Mouse (Mus musculus) midbrain, embryonic 15.5 days (tissue): ENCODE measurements at regions not wholly inside any gene's neighbourhood (a gene's known extent, or its start where the extent isn't known, plus 50 kb on each side); places are given as distances from the start of the nearest gene placed in this dataset. TPM values are rescaled to one million over a fixed set of nuclear protein-coding genes. Genes with fewer than 3 reads are reported as not detected.
"Not testable (repeated sequence)": the region's sequence is repeated elsewhere in the genome, so short reads cannot be mapped to it uniquely, and the experiment has no call there.

Experiments used
- ATAC-seq: fragments of 200-750 bp; cut with Nextera tagmentation; replicated peaks from 2 replicates; pipeline ENCODE4 v1.8.0; 2017; ENCODE audit warnings: moderate TSS enrichment
- H3K27ac ChIP-seq: fragments of 300-500 bp; sonication (generic); 2 replicates; pipeline ENCODE4 v1.5.1; 2015; ENCODE audit warnings: mild to moderate bottlenecking, inconsistent platforms
- H3K27me3 ChIP-seq: fragments of 300-500 bp; sonication (generic); replicated peaks from 2 replicates; pipeline ENCODE4 v1.6.1; 2015; ENCODE audit warnings: inconsistent platforms
- H3K36me3 ChIP-seq: fragments of 300-500 bp; sonication (generic); replicated peaks from 2 replicates; pipeline ENCODE4 v1.6.1; 2015; ENCODE audit warnings: inconsistent platforms
- H3K4me1 ChIP-seq: fragments of 300-500 bp; sonication (generic); 2 replicates; pipeline ENCODE4 v1.6.1; 2015; ENCODE audit warnings: inconsistent platforms
- H3K4me2 ChIP-seq: fragments of 300-500 bp; sonication (generic); 2 replicates; pipeline ENCODE4 v1.6.1; 2015; ENCODE audit warnings: inconsistent platforms, mild to moderate bottlenecking, moderate library complexity
- H3K4me3 ChIP-seq: fragments of 300-500 bp; sonication (generic); 2 replicates; pipeline ENCODE4 v1.5.1; 2015; ENCODE audit warnings: mild to moderate bottlenecking, inconsistent platforms
- H3K9ac ChIP-seq: fragments of 300-500 bp; sonication (generic); 2 replicates; pipeline ENCODE4 v1.6.1; 2015; ENCODE audit warnings: mild to moderate bottlenecking, inconsistent platforms
- H3K9me3 ChIP-seq: fragments of 300-500 bp; sonication (generic); 2 replicates; pipeline ENCODE4 v1.6.1; 2016; ENCODE audit warnings: inconsistent platforms
- WGBS: fragments of 180-500 bp; shearing (Covaris S2); methylation state at CpG from one replicate; pipeline ENCODE4 v1.1.7; 2015; ENCODE audit warnings: mixed read lengths; 5-methylcytosine and 5-hydroxymethylcytosine counted together
- microRNA-seq: library from miRNA; unstranded; fragments of <30 nt; microRNA quantifications from one replicate; pipeline ENCODE4, GENCODE M21; 2016

DNA sequence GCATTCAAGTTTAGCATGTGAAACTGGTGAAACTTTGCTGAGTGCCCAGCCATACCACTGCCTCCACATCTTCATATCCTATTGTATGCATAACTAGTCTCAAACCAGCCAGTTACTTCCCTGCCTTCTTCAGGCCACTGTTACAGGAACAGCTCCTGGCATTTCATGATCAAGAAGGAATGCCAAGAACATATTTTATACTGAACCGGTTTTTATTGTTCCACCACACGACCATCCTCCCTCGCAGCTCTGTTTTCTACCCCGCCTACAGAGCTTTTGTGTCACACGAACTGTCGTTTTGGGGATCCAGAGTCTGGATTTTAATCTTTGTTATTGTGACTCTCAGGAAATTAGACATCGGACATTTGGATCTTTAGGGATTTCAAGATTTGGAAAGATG is 174.6 kb upstream of the Pcsk5 start:
- no peak overlapping the region for H3K4me3 ChIP-seq
- H3K36me3 ChIP-seq, result no peaks in the 10 kb centered on the region
- H3K27ac ChIP-seq, result no peak overlapping the region
- H3K9ac ChIP-seq, result no peak overlapping the region
- H3K4me1 ChIP-seq, result no peaks in the 10 kb centered on the region
- H3K9me3 ChIP-seq, result no peaks in the 10 kb centered on the region
- no peaks in the 10 kb centered on the region for H3K27me3 ChIP-seq
- 85% methylated on average over 7 of the region's 7 CpGs for WGBS
- no peak for ATAC-seq
- H3K4me2 ChIP-seq, result no peak overlapping the region

DNA sequence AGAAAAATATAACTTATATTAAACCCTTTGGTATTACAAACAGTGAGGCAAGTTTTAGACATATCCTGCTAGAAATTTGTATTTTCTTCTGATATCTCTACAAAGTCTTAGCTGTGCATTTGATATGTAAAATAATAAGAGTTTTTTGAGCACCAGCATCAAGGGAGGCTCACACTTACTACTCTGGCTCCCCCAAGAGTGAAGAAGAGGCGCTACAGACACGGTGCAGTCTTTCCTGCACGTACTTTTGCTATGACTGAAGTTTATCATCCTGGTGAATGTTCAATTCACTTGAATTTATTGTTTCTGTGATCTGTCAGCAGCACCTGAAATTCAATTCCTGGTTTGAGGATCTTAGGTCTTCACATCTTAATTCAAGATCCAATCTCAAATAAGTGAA is 160.1 kb upstream of the Pcsk5 start:
- Histone ChIP-seq H3K9ac (no peak overlapping the region), H3K4me1 (no peaks in the 10 kb centered on the region), H3K27ac (no peak overlapping the region), H3K4me2 (no peak overlapping the region), H3K9me3 (no peaks in the 10 kb centered on the region), H3K4me3 (no peak overlapping the region), H3K36me3 (no peaks in the 10 kb centered on the region), H3K27me3 (no peaks in the 10 kb centered on the region)
- no peak for ATAC-seq
- 88% methylated on average over 3 of the region's 3 CpGs for WGBS

DNA sequence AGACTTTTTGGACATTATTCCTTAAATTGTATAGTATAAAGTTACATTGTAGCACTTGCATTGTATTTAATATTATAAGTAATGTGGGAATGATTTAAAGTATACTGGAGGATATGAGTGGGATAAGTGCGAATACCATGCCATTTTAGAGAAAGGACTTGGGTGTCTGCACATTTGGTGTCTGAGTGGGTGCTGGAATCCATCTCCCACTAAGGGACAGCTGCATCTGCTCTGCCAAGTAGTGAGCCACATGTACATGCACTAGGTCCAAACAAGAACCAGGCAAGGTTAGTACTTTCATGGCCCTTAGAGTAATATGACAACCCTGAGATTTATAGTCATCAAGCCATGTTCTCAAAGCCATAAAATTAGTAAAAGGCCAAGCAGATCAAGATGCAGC is 146.0 kb upstream of the Pcsk5 start:
- no peaks in the 10 kb centered on the region for H3K36me3 ChIP-seq
- no peak overlapping the region for H3K27ac ChIP-seq
- no peak for ATAC-seq
- no peaks in the 10 kb centered on the region for H3K9me3 ChIP-seq
- WGBS, result 92% methylated on average over 1 of the region's 1 CpGs
- no peak overlapping the region for H3K4me3 ChIP-seq
- no peak overlapping the region for H3K4me2 ChIP-seq
- no peaks in the 10 kb centered on the region for H3K4me1 ChIP-seq
- H3K9ac ChIP-seq, result no peak overlapping the region
- H3K27me3 ChIP-seq, result no peaks in the 10 kb centered on the region

DNA sequence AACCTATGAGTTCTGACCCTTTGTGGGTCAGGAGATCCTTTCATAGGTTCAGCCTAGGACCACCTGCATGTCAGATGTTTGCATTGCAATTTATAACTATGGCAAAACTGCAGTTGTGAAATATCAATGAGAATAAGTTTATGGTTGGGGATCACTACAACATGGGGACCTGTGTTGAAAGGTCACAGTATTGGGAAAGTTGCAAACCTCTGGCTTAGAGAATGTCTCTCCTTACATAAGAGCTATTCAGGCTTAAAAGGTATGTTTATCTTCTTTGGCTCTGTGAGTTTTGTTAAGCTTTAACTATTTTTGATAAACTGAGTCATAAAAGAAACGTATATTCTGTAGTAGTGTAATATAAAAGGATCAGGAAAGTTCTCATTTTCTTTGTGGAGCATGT is 128.1 kb upstream of the Pcsk5 start:
- H3K4me2 ChIP-seq, result no peak overlapping the region
- H3K9ac ChIP-seq, result no peak overlapping the region
- 89% methylated on average over 1 of the region's 1 CpGs for WGBS
- H3K36me3 ChIP-seq, result no peaks in the 10 kb centered on the region
- no peak for ATAC-seq
- H3K4me1 ChIP-seq, result no peaks in the 10 kb centered on the region
- no peak overlapping the region for H3K4me3 ChIP-seq
- no peaks in the 10 kb centered on the region for H3K27me3 ChIP-seq
- no peak overlapping the region for H3K27ac ChIP-seq
- no peaks in the 10 kb centered on the region for H3K9me3 ChIP-seq

DNA sequence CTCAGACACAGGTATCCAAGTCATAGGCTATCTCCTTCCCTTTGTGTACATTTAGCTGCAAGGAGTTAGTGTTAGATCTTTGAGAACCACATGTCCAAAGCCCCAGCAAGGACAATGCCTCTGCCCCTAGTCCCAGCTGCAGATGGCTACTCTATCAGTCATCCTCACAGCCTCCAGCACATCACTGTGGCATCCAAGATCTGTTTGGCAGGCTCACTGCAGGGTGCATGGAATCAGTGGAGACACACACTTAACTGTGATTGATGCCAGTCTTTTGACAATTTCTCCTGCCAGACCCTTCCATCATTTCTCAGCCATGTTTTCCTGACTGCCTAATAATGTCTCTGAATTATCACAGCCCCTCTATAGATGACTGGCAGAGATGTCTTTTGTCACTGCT is 121.0 kb upstream of the Pcsk5 start:
- no peak overlapping the region for H3K27ac ChIP-seq
- no peak for ATAC-seq
- H3K9ac ChIP-seq, result no peak overlapping the region
- no peaks in the 10 kb centered on the region for H3K27me3 ChIP-seq
- no peaks in the 10 kb centered on the region for H3K4me1 ChIP-seq
- H3K4me3 ChIP-seq, result no peak overlapping the region
- H3K4me2 ChIP-seq, result no peak overlapping the region
- no peaks in the 10 kb centered on the region for H3K36me3 ChIP-seq
- no peaks in the 10 kb centered on the region for H3K9me3 ChIP-seq

DNA sequence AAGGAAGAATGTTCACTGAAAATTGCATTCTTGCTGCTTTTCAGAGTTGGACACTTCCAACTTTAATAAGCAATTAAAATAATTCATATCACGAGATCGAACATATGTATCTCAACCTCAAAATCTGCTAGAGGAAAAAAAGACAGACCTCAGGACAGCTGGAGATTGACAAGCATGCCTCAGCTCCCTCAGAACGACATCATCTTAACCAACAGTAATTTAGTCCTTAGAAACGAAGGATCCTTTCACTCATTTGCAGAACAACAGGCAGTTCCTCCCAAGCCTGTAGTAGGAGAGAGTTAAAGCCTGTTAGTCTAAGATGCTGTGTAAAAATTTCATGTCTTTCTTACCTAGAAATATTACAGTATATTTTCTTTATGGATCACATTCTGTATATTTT is 95.2 kb upstream of the Pcsk5 start:
- H3K27ac ChIP-seq, result no peak overlapping the region
- no peaks in the 10 kb centered on the region for H3K4me1 ChIP-seq
- no peak for ATAC-seq
- H3K27me3 ChIP-seq, result no peaks in the 10 kb centered on the region
- WGBS, result 69% methylated on average over 4 of the region's 4 CpGs
- no peak overlapping the region for H3K4me3 ChIP-seq
- H3K36me3 ChIP-seq, result no peaks in the 10 kb centered on the region
- H3K9ac ChIP-seq, result no peak overlapping the region
- no peak overlapping the region for H3K4me2 ChIP-seq
- no peaks in the 10 kb centered on the region for H3K9me3 ChIP-seq

DNA sequence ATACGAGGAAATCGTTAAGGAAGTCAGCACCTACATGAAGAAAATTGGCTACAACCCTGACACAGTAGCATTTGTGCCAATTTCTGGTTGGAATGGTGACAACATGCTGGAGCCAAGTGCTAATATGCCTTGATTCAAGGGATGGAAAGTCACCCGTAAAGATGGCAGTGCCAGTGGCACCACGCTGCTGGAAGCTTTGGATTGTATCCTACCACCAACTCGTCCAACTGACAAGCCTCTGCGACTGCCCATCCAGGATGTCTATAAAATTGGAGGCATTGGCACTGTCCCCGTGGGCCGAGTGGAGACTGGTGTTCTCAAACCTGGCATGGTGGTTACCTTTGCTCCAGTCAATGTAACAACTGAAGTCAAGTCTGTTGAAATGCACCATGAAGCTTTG is 89.7 kb upstream of the Pcsk5 start:
- WGBS, result 89% methylated on average over 8 of the region's 8 CpGs
- not testable (repeated sequence) for H3K27me3 ChIP-seq, ATAC-seq, H3K9me3 ChIP-seq, H3K4me2 ChIP-seq, H3K4me3 ChIP-seq, H3K4me1 ChIP-seq, H3K36me3 ChIP-seq, H3K9ac ChIP-seq, H3K27ac ChIP-seq

DNA sequence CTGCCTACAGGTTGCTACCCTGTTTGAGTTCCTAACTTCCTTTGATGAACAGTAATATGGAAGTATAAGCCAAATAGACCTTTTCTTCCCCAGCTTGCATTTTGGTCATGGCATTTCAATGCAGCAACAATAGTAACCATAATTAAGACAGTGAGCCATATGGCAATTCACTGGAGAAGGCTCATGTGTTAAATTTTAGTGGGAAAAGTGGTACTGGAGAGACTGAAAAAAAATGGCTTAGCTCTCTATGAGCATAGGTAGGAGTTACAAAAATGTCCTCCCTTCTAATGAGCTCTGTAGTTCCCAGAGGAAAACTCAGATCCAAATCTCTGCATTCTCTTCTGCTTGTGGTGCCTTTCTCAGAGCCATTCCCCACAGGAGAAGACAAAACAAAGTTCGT is 70.1 kb upstream of the Pcsk5 start:
- no peaks in the 10 kb centered on the region for H3K9me3 ChIP-seq
- ATAC-seq, result no peak
- no peaks in the 10 kb centered on the region for H3K36me3 ChIP-seq
- no peak overlapping the region for H3K9ac ChIP-seq
- no peaks in the 10 kb centered on the region for H3K4me1 ChIP-seq
- H3K4me3 ChIP-seq, result no peak overlapping the region
- H3K27me3 ChIP-seq, result no peaks in the 10 kb centered on the region
- 87% methylated on average over 1 of the region's 1 CpGs for WGBS
- H3K4me2 ChIP-seq, result no peak overlapping the region
- no peak overlapping the region for H3K27ac ChIP-seq

DNA sequence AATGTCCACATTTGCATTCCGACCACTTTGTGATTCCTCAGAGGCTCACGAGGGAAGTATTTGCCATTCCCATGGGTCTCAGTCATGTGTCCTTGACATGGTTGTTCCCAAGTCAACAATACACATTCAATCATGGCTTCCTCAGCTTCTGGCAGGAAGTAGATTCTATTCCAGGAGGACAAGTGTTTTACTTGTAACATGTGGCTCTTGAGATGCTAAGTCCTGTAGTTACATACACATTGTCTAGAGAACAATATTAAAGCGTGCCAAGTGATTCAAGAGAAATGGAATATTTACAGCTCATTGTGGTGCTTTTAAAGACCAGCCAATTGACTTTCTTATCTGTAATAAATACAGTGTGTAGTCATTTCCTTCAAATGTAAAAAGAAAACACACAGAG is 66.7 kb upstream of the Pcsk5 start:
- no peaks in the 10 kb centered on the region for H3K4me1 ChIP-seq
- no peak for ATAC-seq
- no peaks in the 10 kb centered on the region for H3K9me3 ChIP-seq
- no peak overlapping the region for H3K4me3 ChIP-seq
- no peak overlapping the region for H3K9ac ChIP-seq
- 95% methylated on average over 3 of the region's 3 CpGs for WGBS
- no peak overlapping the region for H3K27ac ChIP-seq
- no peaks in the 10 kb centered on the region for H3K36me3 ChIP-seq
- H3K27me3 ChIP-seq, result no peaks in the 10 kb centered on the region
- no peak overlapping the region for H3K4me2 ChIP-seq

DNA sequence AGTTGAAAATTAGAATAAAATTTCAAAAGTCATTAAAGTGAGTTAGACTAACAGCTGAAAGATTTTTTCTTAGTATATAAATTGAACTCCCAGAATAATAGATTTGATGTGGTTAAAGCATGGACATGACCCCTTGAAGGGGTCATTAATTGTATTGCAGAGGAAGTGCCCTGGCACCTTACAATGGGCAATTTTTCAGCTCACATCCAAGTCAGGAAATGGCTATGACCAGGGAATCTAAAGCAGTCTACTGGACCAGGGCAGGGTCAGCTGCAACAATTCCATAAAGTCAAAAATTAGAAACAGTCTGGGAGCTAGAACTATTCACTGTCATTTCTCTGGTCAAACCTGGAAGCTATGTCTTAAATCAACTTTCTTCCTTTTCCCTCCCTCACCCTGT is 55.2 kb upstream of the Pcsk5 start:
- no peak overlapping the region for H3K4me3 ChIP-seq
- ATAC-seq, result no peak
- H3K9ac ChIP-seq, result no peak overlapping the region
- no peaks in the 10 kb centered on the region for H3K9me3 ChIP-seq
- H3K4me1 ChIP-seq, result no peaks in the 10 kb centered on the region
- H3K27ac ChIP-seq, result no peak overlapping the region
- H3K36me3 ChIP-seq, result no peaks in the 10 kb centered on the region
- no peak overlapping the region for H3K4me2 ChIP-seq
- H3K27me3 ChIP-seq, result no peaks in the 10 kb centered on the region

Small RNA genes lying in the stretch of these regions (microRNA-seq; reads per million reads assigned to microRNA genes)
- not detected for gene Gm23061
